Mouse (Mus musculus) bone marrow macrophage, adult 2 months (primary cell): ENCODE data around the gene Ptpn3.

ENCODE experiments used
- CTCF ChIP-seq: IDR thresholded peaks from 2 replicates; pipeline ENCODE4 v1.5.1; 2012; ENCODE audit warnings: low read depth, mild to moderate bottlenecking, low read length, moderate library complexity
- POLR2A ChIP-seq: IDR thresholded peaks from 2 replicates; pipeline ENCODE4 v1.6.1; 2012; ENCODE audit warnings: mild to moderate bottlenecking, low read depth, low read length, borderline replicate concordance

GRCm38 (mm10) chr4:57240100-57240499, 61.5 kb downstream of the Ptpn3 start:
- no peak for TF ChIP-seq POLR2A
- TF ChIP-seq CTCF = no peak
